Mouse (Mus musculus) liver, embryonic 14.5 days (tissue): ENCODE results near the gene Alkbh3. TPM values are rescaled to one million over a fixed set of nuclear protein-coding genes. Genes with fewer than 3 reads are reported as not detected.

Experiments
- ATAC-seq: fragments of 200-750 bp; cut with Nextera tagmentation; 2 replicates; pipeline ENCODE4 v1.8.0; 2017; ENCODE audit warnings: moderate number of reproducible peaks, mild to moderate bottlenecking, moderate library complexity; ENCODE audit not compliant: insufficient read depth
- DNase-seq, 3 experiments: peaks; one replicate each; pipeline ENCODE4 v3.0.0-alpha.2; 2012 to 2013; ENCODE audit warnings: low read depth in 3 of 3, low spot score in 3 of 3
- H3K27ac ChIP-seq: fragments of 300-500 bp; sonication (generic); 2 replicates; pipeline ENCODE4 v1.5.1; 2014; ENCODE audit warnings: moderate library complexity, mild to moderate bottlenecking, control low read depth, inconsistent platforms
- H3K27me3 ChIP-seq: fragments of 300-500 bp; sonication (generic); 2 replicates; pipeline ENCODE4 v1.6.1; 2014; ENCODE audit warnings: mild to moderate bottlenecking, low read length, moderate library complexity; ENCODE audit not compliant: control insufficient read depth, insufficient read depth
- H3K36me3 ChIP-seq: fragments of 300-500 bp; sonication (generic); replicated peaks from 2 replicates; pipeline ENCODE4 v1.6.1; 2014; ENCODE audit warnings: low read depth; ENCODE audit not compliant: control insufficient read depth, insufficient read depth
- H3K4me1 ChIP-seq, 2 experiments: fragments of 200-500 bp in 1 of 2; fragments of 300-500 bp in 1 of 2; sonication (generic) in 1 of 2; replicated peaks; 2 replicates each; pipeline ENCODE4 v1.6.1; 2012 to 2014; ENCODE audit warnings: antibody characterized with exemption in 1 of 2, inconsistent platforms in 1 of 2, low read length in 1 of 2; ENCODE audit not compliant: control insufficient read depth in 2 of 2, insufficient read depth in 2 of 2
- H3K4me2 ChIP-seq: fragments of 300-500 bp; sonication (generic); 2 replicates; pipeline ENCODE4 v1.6.1; 2014; ENCODE audit warnings: low read depth, mild to moderate bottlenecking, control low read depth, moderate library complexity
- H3K4me3 ChIP-seq, 2 experiments: fragments of 200-500 bp in 1 of 2; fragments of 300-500 bp in 1 of 2; sonication (generic) in 1 of 2; 2 replicates each; pipeline ENCODE4 v1.5.1; 2012 to 2014; ENCODE audit warnings: low read depth in 2 of 2, low read length in 2 of 2, mild to moderate bottlenecking in 2 of 2, control low read depth in 1 of 2, inconsistent platforms in 1 of 2, moderate library complexity in 1 of 2; ENCODE audit not compliant: insufficient read depth in 1 of 2
- H3K9ac ChIP-seq: fragments of 300-500 bp; sonication (generic); replicated peaks from 2 replicates; pipeline ENCODE4 v1.6.1; 2014; ENCODE audit warnings: mild to moderate bottlenecking, control low read depth, moderate library complexity
- H3K9me3 ChIP-seq: fragments of 300-500 bp; sonication (generic); 2 replicates; pipeline ENCODE4 v1.6.1; 2016; ENCODE audit warnings: low read length, mixed read lengths; ENCODE audit not compliant: control insufficient read depth
- CTCF ChIP-seq: IDR thresholded peaks from 2 replicates; pipeline ENCODE4 v1.5.1; 2016; ENCODE audit warnings: antibody characterized with exemption, low read depth, control low read depth
- EP300 ChIP-seq: IDR thresholded peaks from 2 replicates; pipeline ENCODE4 v1.6.1; 2016; ENCODE audit warnings: antibody characterized with exemption, low read depth
- WGBS: fragments of 180-500 bp; shearing (Covaris S2); extraction: QIAGEN DNeasy Blood & Tissue Kit; methylation state at CpG from one replicate; pipeline ENCODE4 v1.1.7; 2014; ENCODE audit not compliant: insufficient replicate concordance; 5-methylcytosine and 5-hydroxymethylcytosine counted together
- polyA plus RNA-seq, 2 experiments: library from polyadenylated mRNA; depleted of rRNA in 1 of 2; stranded (reverse) in 1 of 2; unstranded in 1 of 2; fragments of >200 nt; fragmentation: Nextera tagmentation in 1 of 2; extraction: Ambion mirVana in 1 of 2; gene quantifications; 2 replicates each; pipeline versions ENCODE4 v1.2.1 to v1.2.3; 2012 to 2014

The Alkbh3 gene
- polyA plus RNA-seq, 2 experiments: 21.4 to 32.1 TPM

DNA sequence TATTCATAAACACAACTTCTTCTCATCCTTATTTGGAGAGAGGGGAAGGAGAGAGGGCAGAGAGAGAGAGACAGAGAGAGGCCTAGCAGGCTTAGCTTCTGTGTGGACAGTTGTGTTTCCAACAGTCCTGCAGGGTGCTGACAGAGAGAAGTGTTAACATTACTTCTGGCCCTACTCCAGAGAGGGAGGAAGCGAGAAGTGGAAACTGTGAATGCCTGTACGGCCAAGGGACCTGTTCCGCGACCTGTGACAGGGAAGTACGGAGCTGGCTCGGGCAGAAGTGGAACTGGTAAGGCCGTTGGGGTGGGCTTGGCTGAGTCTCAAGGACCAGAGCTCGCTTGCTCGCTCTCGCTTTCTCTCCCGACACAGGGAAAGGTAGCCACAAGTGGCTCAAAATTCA is 68.9 kb downstream of the Alkbh3 start:
- Histone ChIP-seq H3K4me1 (peaks cover 0 to 3% of the 10 kb centered on the region in 2 experiments; a peak in 1 of 4 replicates), H3K36me3 (no peaks in the 10 kb centered on the region), H3K4me3 (no peak overlapping the region), H3K27ac (no peak overlapping the region), H3K9me3 (no peaks in the 10 kb centered on the region), H3K27me3 (no peaks in the 10 kb centered on the region), H3K4me2 (no peak overlapping the region), H3K9ac (no peak overlapping the region)
- no peak for TF ChIP-seq CTCF
- TF ChIP-seq EP300: no peak
- no peak for ATAC-seq
- WGBS: 55% methylated on average over 11 of the region's 11 CpGs
- no peak for DNase-seq

DNA sequence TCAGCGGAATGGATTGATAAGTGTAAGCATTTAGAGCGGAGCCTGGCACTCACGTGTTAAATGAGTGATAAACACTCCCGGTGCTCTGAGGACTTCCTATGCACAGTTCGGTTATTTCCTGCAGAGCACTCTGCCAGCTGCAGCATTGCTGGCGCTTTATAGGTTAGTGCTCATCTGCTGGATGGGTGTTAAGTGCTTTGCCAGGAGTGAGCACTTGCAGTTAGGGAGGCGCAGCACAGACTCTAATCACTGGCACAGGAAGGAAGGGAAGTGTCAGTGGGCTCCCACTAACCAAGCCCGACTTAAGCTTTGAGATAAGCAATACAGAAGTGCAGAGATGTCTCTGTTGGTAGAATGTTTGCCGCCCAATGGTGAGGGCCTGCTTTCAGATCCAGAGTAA is 72.1 kb downstream of the Alkbh3 start:
- WGBS: 15% methylated on average over 9 of the region's 9 CpGs
- H3K27me3 ChIP-seq: no peaks in the 10 kb centered on the region
- DNase-seq (no peak), ATAC-seq (no peak)
- H3K4me3 ChIP-seq: no peak overlapping the region
- no peaks in the 10 kb centered on the region for H3K36me3 ChIP-seq
- no peak overlapping the region for H3K4me2 ChIP-seq
- H3K9ac ChIP-seq: no peak overlapping the region
- TF ChIP-seq EP300: no peak
- no peak for TF ChIP-seq CTCF
- no peak overlapping the region for H3K27ac ChIP-seq
- peaks cover 0 to 3% of the 10 kb centered on the region in 2 experiments; a peak in 1 of 4 replicates for H3K4me1 ChIP-seq
- no peaks in the 10 kb centered on the region for H3K9me3 ChIP-seq

Other genes starting within 250 kb of the Alkbh3 start
- 9.7 and 10.9 TPM in 2 replicates for gene Ext2, start 188.2 kb downstream of the Alkbh3 start, polyA plus RNA-seq (2012; rRNA removed)
- gene Ext2, start 188.2 kb downstream of the Alkbh3 start, polyA plus RNA-seq (2014; fragmentation: Nextera tagmentation; extraction: Ambion mirVana): 22.1 and 26.1 TPM in 2 replicates
- 1.5 and 1.9 TPM in 2 replicates for gene Accs, start 160.9 kb downstream of the Alkbh3 start, polyA plus RNA-seq (2012; rRNA removed)
- gene Accs, start 160.9 kb downstream of the Alkbh3 start, polyA plus RNA-seq (2014; fragmentation: Nextera tagmentation; extraction: Ambion mirVana): 0.88 and 1.4 TPM in 2 replicates
- 0.02 TPM in 1 of 2 replicates, not detected in the other for gene Accsl, start 141.7 kb downstream of the Alkbh3 start, polyA plus RNA-seq (2012; rRNA removed)
- gene Accsl, start 141.7 kb downstream of the Alkbh3 start, polyA plus RNA-seq (2014; fragmentation: Nextera tagmentation; extraction: Ambion mirVana): not detected in 2 replicates
- 2.2 and 3.0 TPM in 2 replicates for gene Gm13889, start 53.6 kb downstream of the Alkbh3 start, polyA plus RNA-seq (2012; rRNA removed)
- gene Gm13889, start 53.6 kb downstream of the Alkbh3 start, polyA plus RNA-seq (2014; fragmentation: Nextera tagmentation; extraction: Ambion mirVana): 1.7 and 2.3 TPM in 2 replicates
- not detected in 2 replicates for gene Gm27027, start 14.5 kb downstream of the Alkbh3 start, polyA plus RNA-seq (2012; rRNA removed)
- gene Gm27027, start 14.5 kb downstream of the Alkbh3 start, polyA plus RNA-seq (2014; fragmentation: Nextera tagmentation; extraction: Ambion mirVana): not detected in 2 replicates
- 20.5 and 31.7 TPM in 2 replicates for gene Hsd17b12, start 147.2 kb upstream of the Alkbh3 start, polyA plus RNA-seq (2012; rRNA removed)
- 59.3 and 61.9 TPM in 2 replicates for gene Hsd17b12, start 147.2 kb upstream of the Alkbh3 start, polyA plus RNA-seq (2014; fragmentation: Nextera tagmentation; extraction: Ambion mirVana)